Mouse (Mus musculus): ENCODE data around the gene Tymp.

DNA sequence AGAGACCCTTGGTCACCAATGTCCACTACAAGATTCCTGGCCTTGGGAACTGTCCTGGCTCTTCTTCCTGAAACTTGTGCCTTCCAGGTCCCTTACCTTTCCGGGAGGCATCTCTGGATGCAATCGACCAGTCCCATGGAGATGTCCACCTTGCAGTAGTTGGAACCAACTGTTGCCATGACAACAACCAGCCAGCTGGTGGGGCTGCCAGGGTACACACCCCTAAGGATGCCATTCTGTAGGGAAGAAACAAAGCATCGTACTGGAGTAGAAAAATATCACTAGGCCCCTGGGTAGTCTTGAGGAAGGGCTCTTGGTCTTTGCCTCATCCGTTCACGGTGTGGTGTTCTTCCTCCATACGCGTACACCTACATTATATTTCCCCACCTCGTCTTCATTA, 47.8 kb upstream of the Tymp start:
- no peak for TF ChIP-seq CTCF (IDR thresholded peaks at IDR 0.05; ENCODE audit: low read depth, low read length)
- no peak for TF ChIP-seq POLR2A (IDR thresholded peaks at IDR 0.05; ENCODE audit: insufficient read depth, low read length)

Data from ES-Bruce4 (cell line).